Mouse (Mus musculus) bone marrow, adult 2 months (tissue): Measurements from ENCODE around the gene Fancg.

Experiments used
- CTCF ChIP-seq: fragments of 200-500 bp; IDR thresholded peaks from 2 replicates; pipeline ENCODE4 v1.5.1; 2011; ENCODE audit warnings: low read length, control low read depth; ENCODE audit not compliant: control insufficient read depth, insufficient read depth
- POLR2A ChIP-seq: fragments of 200-500 bp; IDR thresholded peaks from 2 replicates; pipeline ENCODE4 v1.6.1; 2011; ENCODE audit warnings: low read depth, mild to moderate bottlenecking, control low read depth, low read length, borderline replicate concordance; ENCODE audit not compliant: control insufficient read depth

GRCm38 (mm10) chr4:43046607-43047006 is 36.3 kb upstream of the Fancg start:
- TF ChIP-seq CTCF = no peak
- no peak for TF ChIP-seq POLR2A
